Mouse (Mus musculus) limb, embryonic 15.5 days (tissue): Measurements from ENCODE around the gene Gamt. TPM values are rescaled to one million over a fixed set of nuclear protein-coding genes. Genes with fewer than 3 reads are reported as not detected.
A peak's percentile ranks its signal among the peaks of the same experiment; 100 is the strongest.

ENCODE experiments used
- ATAC-seq: fragments of 200-750 bp; cut with Nextera tagmentation; 2 replicates; pipeline ENCODE4 v1.8.0; 2017; ENCODE audit warnings: low read depth, moderate TSS enrichment; ENCODE audit not compliant: insufficient number of reproducible peaks, low FRiP score, low TSS enrichment
- H3K27ac ChIP-seq: fragments of 300-500 bp; sonication (generic); 2 replicates; pipeline ENCODE4 v1.5.1; 2015; ENCODE audit warnings: moderate library complexity, mild to moderate bottlenecking, inconsistent platforms
- H3K27me3 ChIP-seq: fragments of 300-500 bp; sonication (generic); 2 replicates; pipeline ENCODE4 v1.6.1; 2015; ENCODE audit warnings: inconsistent platforms
- H3K36me3 ChIP-seq: fragments of 300-500 bp; sonication (generic); 2 replicates; pipeline ENCODE4 v1.6.1; 2015; ENCODE audit warnings: inconsistent platforms
- H3K4me1 ChIP-seq: fragments of 300-500 bp; sonication (generic); 2 replicates; pipeline ENCODE4 v1.6.1; 2015; ENCODE audit warnings: inconsistent platforms
- H3K4me2 ChIP-seq: fragments of 300-500 bp; sonication (generic); 2 replicates; pipeline ENCODE4 v1.6.1; 2015; ENCODE audit warnings: mild to moderate bottlenecking, inconsistent platforms
- H3K4me3 ChIP-seq: fragments of 300-500 bp; sonication (generic); 2 replicates; pipeline ENCODE4 v1.5.1; 2015; ENCODE audit warnings: mild to moderate bottlenecking, inconsistent platforms
- H3K9ac ChIP-seq: fragments of 300-500 bp; sonication (generic); 2 replicates; pipeline ENCODE4 v1.6.1; 2015; ENCODE audit warnings: inconsistent platforms
- H3K9me3 ChIP-seq: fragments of 300-500 bp; sonication (generic); 2 replicates; pipeline ENCODE4 v1.6.1; 2016; ENCODE audit warnings: inconsistent platforms
- WGBS: fragments of 180-500 bp; shearing (Covaris S2); methylation state at CpG from one replicate; pipeline ENCODE4 v1.1.7; 2015; 5-methylcytosine and 5-hydroxymethylcytosine counted together
- polyA plus RNA-seq: library from polyadenylated mRNA; unstranded; fragments of >200 nt; fragmentation: Nextera tagmentation; extraction: Ambion mirVana; gene quantifications from 2 replicates; pipeline ENCODE4 v1.2.1, GENCODE M21; 2015

Gamt gene
- polyA plus RNA-seq, 1 experiment from 2014 or later: 64.4 TPM

- H3K36me3 ChIP-seq: peaks cover 19% of the 10 kb centered on the region
- no peak overlapping the region for H3K9ac ChIP-seq
- 81% methylated on average over 5 of the region's 5 CpGs for WGBS
- 0 out of 2 replicates have a peak overlapping the region, but pooled peaks have one; percentile 44 for H3K4me3 ChIP-seq
- H3K27ac ChIP-seq: no peak overlapping the region
- peaks cover 44% of the 10 kb centered on the region for H3K4me1 ChIP-seq
- H3K27me3 ChIP-seq: peaks cover 52% of the 10 kb centered on the region
- H3K9me3 ChIP-seq: no peaks in the 10 kb centered on the region
- ATAC-seq: no peak
- no peak overlapping the region for H3K4me2 ChIP-seq
Observed at GRCm38 (mm10) chr10:80296824-80297223, 36.0 kb upstream of the Gamt start.

GRCm38 (mm10) chr10:80295618-80296425 lies 35.0 kb upstream of the Gamt start, which contains the start of gene Apc2:
TSS of gene Apc2 (plus strand) at chr10:80295977.
- WGBS: under 1% methylated on average over 26 of the region's 26 CpGs
- Histone ChIP-seq H3K9ac (peak within 1 kb of the TSS; percentile 24), H3K36me3 (peaks cover 19% of the 10 kb centered on the region), H3K4me2 (peak within 1 kb of the TSS; percentile 81), H3K4me3 (peak within 1 kb of the TSS; percentile 44), H3K4me1 (peaks cover 46% of the 10 kb centered on the region), H3K9me3 (no peaks in the 10 kb centered on the region), H3K27me3 (peaks cover 42% of the 10 kb centered on the region), H3K27ac (peak within 1 kb of the TSS; percentile 69)
- ATAC-seq: peak; percentile 46; the same call in 1 of the 2 replicates

GRCm38 (mm10) chr10:80294788-80295303 lies 34.0 kb upstream of the Gamt start:
- H3K4me3 ChIP-seq: no peak overlapping the region
- no peak overlapping the region for H3K9ac ChIP-seq
- WGBS: 39% methylated on average over 7 of the region's 7 CpGs
- H3K27me3 ChIP-seq: peaks cover 32% of the 10 kb centered on the region
- peaks cover 46% of the 10 kb centered on the region for H3K4me1 ChIP-seq
- no peak for ATAC-seq
- H3K9me3 ChIP-seq: no peaks in the 10 kb centered on the region
- peaks cover 19% of the 10 kb centered on the region for H3K36me3 ChIP-seq
- peak overlapping the region; percentile 23; the same call in 1 of the 2 replicates for H3K27ac ChIP-seq
- H3K4me2 ChIP-seq: no peak overlapping the region

- Histone ChIP-seq H3K9ac (no peak overlapping the region), H3K4me1 (peaks cover 46% of the 10 kb centered on the region), H3K36me3 (peaks cover 21% of the 10 kb centered on the region), H3K27ac (no peak overlapping the region), H3K4me3 (peak overlapping the region; percentile 68; the same call in 1 of the 2 replicates), H3K9me3 (no peaks in the 10 kb centered on the region), H3K27me3 (peaks cover 27% of the 10 kb centered on the region), H3K4me2 (no peak overlapping the region)
- no peak for ATAC-seq
- WGBS: 62% methylated on average over 4 of the region's 4 CpGs
Observed at GRCm38 (mm10) chr10:80294311-80294710, 33.5 kb upstream of the Gamt start.

DNA sequence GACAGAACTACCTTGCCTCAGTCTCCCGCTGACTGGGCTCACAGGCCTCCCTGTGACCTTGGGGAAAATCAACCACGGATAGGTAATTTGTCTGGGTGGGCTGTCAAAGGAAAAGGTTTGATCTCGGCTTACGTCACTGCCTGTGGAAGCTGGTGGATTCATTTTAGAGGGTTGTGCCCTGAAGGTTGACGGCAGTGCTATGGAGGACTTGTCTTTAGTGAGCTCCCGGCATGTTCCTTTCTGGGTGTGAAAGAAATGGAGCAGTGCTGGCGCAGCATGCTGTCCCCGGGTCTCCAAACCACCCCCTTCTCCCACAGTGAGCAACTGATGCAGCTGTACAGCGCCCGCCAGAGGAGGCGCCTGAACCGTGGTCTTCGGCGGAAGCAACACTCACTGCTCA lies 32.5 kb upstream of the Gamt start:
- H3K4me1 ChIP-seq: peaks cover 42% of the 10 kb centered on the region
- H3K27ac ChIP-seq: peak overlapping the region; percentile 96
- 16% methylated on average over 14 of the region's 14 CpGs for WGBS
- H3K4me2 ChIP-seq: peak overlapping the region; percentile 75
- no peaks in the 10 kb centered on the region for H3K9me3 ChIP-seq
- H3K36me3 ChIP-seq: peaks cover 31% of the 10 kb centered on the region
- peak overlapping the region; percentile 92 for H3K9ac ChIP-seq
- H3K27me3 ChIP-seq: peaks cover 17% of the 10 kb centered on the region
- H3K4me3 ChIP-seq: peak overlapping the region; percentile 68
- ATAC-seq: no peak

DNA sequence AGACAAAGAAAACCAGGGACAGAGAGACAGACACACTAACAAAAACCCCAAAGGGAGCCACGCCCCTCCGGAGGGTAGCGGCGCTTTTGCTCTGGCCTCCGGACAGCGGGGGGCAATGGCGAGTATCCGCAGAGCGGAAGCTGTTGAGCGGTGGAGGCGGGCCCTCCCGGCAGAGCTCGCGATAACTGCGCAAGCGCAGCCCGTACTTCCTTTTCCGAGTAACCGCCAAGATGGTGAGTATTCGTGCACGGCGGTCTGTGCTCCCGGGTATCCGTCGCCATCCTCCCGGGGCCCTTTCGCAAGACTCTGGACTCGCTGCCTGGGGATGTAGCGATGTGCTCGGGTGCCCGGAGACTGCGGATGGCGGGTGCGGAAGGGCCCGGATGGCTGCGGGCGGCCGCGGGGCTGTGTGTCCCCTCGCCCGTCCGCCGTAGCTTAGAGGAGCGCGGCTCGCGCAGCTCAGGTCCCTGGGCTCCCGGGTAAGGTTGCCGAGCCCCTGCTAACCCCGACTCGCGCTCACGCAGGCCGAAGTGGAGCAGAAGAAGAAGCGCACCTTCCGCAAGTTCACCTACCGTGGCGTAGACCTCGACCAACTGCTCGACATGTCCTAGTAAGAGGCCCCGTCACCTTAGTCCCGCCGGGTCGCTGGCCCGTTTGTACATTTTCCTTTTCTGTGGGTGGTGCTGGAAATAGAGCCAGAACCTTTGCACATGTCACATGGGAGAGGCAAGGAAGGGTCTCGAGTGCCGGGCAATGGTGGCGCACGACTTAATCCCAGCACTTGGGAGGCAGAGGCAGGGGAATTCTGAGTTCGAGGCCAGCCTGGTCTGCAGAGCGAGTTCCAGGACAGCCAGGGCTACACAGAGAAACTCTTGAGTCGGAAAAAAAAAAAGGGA lies 31.7 kb upstream of the Gamt start, which contains the start of gene Rps15:
TSS of gene Rps15 (plus strand) at position 203 of the 896 bp plus-strand sequence.
- Histone ChIP-seq H3K4me1 (peaks cover 42% of the 10 kb centered on the region), H3K4me2 (peak within 1 kb of the TSS; percentile 75), H3K27ac (peak within 1 kb of the TSS; percentile 96), H3K4me3 (peak within 1 kb of the TSS; percentile 68), H3K9ac (peak within 1 kb of the TSS; percentile 92), H3K36me3 (peaks cover 37% of the 10 kb centered on the region), H3K27me3 (peaks cover 9% of the 10 kb centered on the region), H3K9me3 (no peaks in the 10 kb centered on the region)
- under 1% methylated on average over 72 of the region's 72 CpGs for WGBS
- peak; percentile 84 for ATAC-seq

GRCm38 (mm10) chr10:80288657-80289056 lies 27.8 kb upstream of the Gamt start:
- Histone ChIP-seq H3K9me3 (no peaks in the 10 kb centered on the region), H3K4me1 (peaks cover 11% of the 10 kb centered on the region), H3K4me3 (no peak overlapping the region), H3K4me2 (no peak overlapping the region), H3K9ac (no peak overlapping the region), H3K36me3 (peaks cover 58% of the 10 kb centered on the region), H3K27me3 (no peaks in the 10 kb centered on the region), H3K27ac (no peak overlapping the region)
- ATAC-seq: no peak
- WGBS: 66% methylated on average over 8 of the region's 8 CpGs

- no peaks in the 10 kb centered on the region for H3K9me3 ChIP-seq
- H3K9ac ChIP-seq: no peak overlapping the region
- peak overlapping the region; percentile 11; the same call in 1 of the 2 replicates for H3K27ac ChIP-seq
- no peak overlapping the region for H3K4me2 ChIP-seq
- H3K4me1 ChIP-seq: peaks cover 6% of the 10 kb centered on the region
- H3K27me3 ChIP-seq: no peaks in the 10 kb centered on the region
- no peak for ATAC-seq
- WGBS: 90% methylated on average over 12 of the region's 12 CpGs
- no peak overlapping the region for H3K4me3 ChIP-seq
- H3K36me3 ChIP-seq: peaks cover 59% of the 10 kb centered on the region
Observed at GRCm38 (mm10) chr10:80288097-80288496, 27.3 kb upstream of the Gamt start.

- no peaks in the 10 kb centered on the region for H3K9me3 ChIP-seq
- no peak for ATAC-seq
- H3K4me2 ChIP-seq: no peak overlapping the region
- 0 out of 2 replicates have a peak, but pooled peaks cover 6% of the 10 kb centered on the region for H3K4me1 ChIP-seq
- H3K4me3 ChIP-seq: no peak overlapping the region
- H3K36me3 ChIP-seq: peaks cover 84% of the 10 kb centered on the region
- no peak overlapping the region for H3K27ac ChIP-seq
- H3K9ac ChIP-seq: no peak overlapping the region
- H3K27me3 ChIP-seq: no peaks in the 10 kb centered on the region
- 85% methylated on average over 12 of the region's 15 CpGs for WGBS
Observed at GRCm38 (mm10) chr10:80285222-80286070, 24.6 kb upstream of the Gamt start.

GRCm38 (mm10) chr10:80282481-80283441 lies 21.9 kb upstream of the Gamt start:
- WGBS: 80% methylated on average over 20 of the region's 20 CpGs
- Histone ChIP-seq H3K9me3 (no peaks in the 10 kb centered on the region), H3K4me3 (no peak overlapping the region), H3K9ac (no peak overlapping the region), H3K4me2 (no peak overlapping the region), H3K27me3 (no peaks in the 10 kb centered on the region), H3K36me3 (peaks cover 95% of the 10 kb centered on the region), H3K27ac (0 out of 2 replicates have a peak overlapping the region, but pooled peaks have one; percentile 51), H3K4me1 (0 out of 2 replicates have a peak, but pooled peaks cover 6% of the 10 kb centered on the region)
- ATAC-seq: no peak
